Mouse (Mus musculus): ENCODE measurements at regions not wholly inside any gene's neighbourhood (a gene's known extent, or its start where the extent isn't known, plus 50 kb on each side); places are given as distances from the start of the nearest gene placed in this dataset.
"Not testable (repeated sequence)": the region's sequence is repeated elsewhere in the genome, so short reads cannot be mapped to it uniquely, and the experiment has no call there.

DNA sequence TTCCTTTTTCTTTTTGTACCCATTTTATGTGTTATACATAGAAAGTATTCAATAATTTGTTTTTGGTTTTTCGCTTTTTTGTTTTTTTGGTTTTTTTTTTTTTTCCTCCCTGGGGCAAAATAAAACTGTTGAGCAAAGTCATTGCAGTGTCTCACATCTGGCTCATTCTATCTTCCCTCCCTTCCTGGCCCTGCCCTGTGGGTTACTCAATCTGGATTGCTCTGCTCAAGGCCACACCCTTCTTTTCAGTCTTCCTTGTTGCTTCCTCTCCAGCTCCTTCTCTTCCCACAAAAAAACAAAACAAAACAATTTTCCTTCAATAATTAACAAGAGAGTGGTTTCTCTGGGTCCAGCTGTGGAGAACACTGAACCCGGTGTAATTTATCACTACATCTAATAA lies 113.2 kb downstream of the Mfap3l start:
- no peak for DNase-seq (ENCODE audit: extremely low read depth, low read depth, low spot score)
- 84% methylated on average over 2 of the region's 2 CpGs for WGBS
- Histone ChIP-seq H3K27ac (replicated peaks; ENCODE audit: insufficient read depth, low read depth, low read length) (no peak overlapping the region), H3K27me3 (ENCODE audit: control insufficient read depth, insufficient read depth, low read length) (no peaks in the 10 kb centered on the region), H3K36me3 (ENCODE audit: control insufficient read depth, insufficient read depth, low read length) (no peaks in the 10 kb centered on the region), H3K4me1 (ENCODE audit: control insufficient read depth, insufficient read depth, low read length) (no peaks in the 10 kb centered on the region), H3K9ac (ENCODE audit: low read depth, low read length) (no peak overlapping the region), H3K4me3 (ENCODE audit: insufficient read depth, low read depth, low read length) (no peak overlapping the region), H3K79me2 (ENCODE audit: control insufficient read depth, insufficient read depth, low read length) (no peaks in the 10 kb centered on the region)
- no peak for TF ChIP-seq CTCF (IDR thresholded peaks at IDR 0.05; ENCODE audit: low read depth, low read length)

DNA sequence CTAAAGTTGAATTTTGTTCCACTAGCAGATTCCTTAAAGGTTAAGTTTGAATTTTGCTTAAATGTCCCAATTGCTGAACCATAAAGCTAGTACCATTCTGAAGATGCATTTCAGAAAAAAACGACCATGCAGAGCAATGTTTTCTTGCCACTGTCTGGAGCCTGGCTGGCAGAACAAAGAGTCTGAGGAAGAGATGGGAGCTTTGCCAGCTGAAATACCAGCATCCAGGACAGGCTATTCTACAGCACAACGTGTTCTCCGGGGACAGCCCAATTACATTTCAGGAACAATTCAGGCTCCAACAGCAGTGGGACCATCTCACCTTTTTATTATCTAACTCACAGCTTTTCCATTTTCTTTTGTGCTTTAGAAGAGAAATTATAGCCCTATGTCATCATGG lies 113.9 kb downstream of the Mfap3l start:
- TF ChIP-seq CTCF (IDR thresholded peaks at IDR 0.05; ENCODE audit: low read depth, low read length) (no peak), POLR2A (IDR thresholded peaks at IDR 0.05; ENCODE audit: extremely low read depth, insufficient read depth, low read length) (no peak)
- DNase-seq (ENCODE audit: extremely low read depth, low read depth, low spot score) = no peak
- Histone ChIP-seq H3K36me3 (ENCODE audit: control insufficient read depth, insufficient read depth, low read length) (no peaks in the 10 kb centered on the region), H3K27me3 (ENCODE audit: control insufficient read depth, insufficient read depth, low read length) (no peaks in the 10 kb centered on the region), H3K79me2 (ENCODE audit: control insufficient read depth, insufficient read depth, low read length) (no peaks in the 10 kb centered on the region), H3K9ac (ENCODE audit: low read depth, low read length) (no peak overlapping the region), H3K4me1 (ENCODE audit: control insufficient read depth, insufficient read depth, low read length) (no peaks in the 10 kb centered on the region), H3K4me3 (ENCODE audit: insufficient read depth, low read depth, low read length) (no peak overlapping the region), H3K27ac (replicated peaks; ENCODE audit: insufficient read depth, low read depth, low read length) (no peak overlapping the region)
- WGBS = 80% methylated on average over 3 of the region's 3 CpGs

DNA sequence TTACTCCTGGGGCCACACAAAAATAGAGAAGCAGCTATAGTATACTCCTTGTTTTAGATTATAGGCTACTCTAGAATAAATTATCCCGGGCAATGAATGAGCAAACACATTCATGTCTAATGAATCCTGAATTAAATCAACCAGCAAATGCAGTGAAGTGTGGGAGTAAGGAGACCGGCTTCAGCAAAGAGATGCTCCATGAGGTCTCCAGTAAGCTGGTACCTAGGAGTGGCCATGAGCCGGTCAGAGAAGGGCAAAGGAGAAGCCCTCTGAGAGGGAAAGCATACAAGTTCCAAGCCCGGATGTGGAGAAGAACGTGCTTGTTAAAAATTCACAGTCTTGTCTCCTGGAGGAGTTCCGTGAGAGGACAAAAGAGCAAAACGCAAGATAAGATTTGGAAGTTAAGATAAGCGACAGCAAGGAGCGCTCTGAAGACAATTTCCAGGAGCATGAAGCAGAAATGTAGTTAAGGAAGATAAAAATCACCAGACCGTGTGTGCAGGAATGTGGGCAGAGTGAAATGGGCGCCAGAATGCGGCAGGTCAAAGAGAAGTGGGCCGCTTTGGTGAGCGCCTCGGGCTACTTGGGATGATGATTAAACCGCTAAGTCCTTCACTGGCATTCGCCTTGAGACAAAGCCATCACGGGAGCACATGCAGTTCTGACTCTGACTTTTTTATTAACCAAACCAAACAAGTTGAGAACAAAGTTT lies 123.2 kb downstream of the Mfap3l start:
- Histone ChIP-seq H3K9ac (ENCODE audit: low read depth, low read length) (no peak overlapping the region), H3K4me1 (ENCODE audit: control insufficient read depth, insufficient read depth, low read length) (no peaks in the 10 kb centered on the region), H3K27ac (replicated peaks; ENCODE audit: insufficient read depth, low read depth, low read length) (no peak overlapping the region), H3K27me3 (ENCODE audit: control insufficient read depth, insufficient read depth, low read length) (no peaks in the 10 kb centered on the region), H3K4me3 (ENCODE audit: insufficient read depth, low read depth, low read length) (no peak overlapping the region), H3K36me3 (ENCODE audit: control insufficient read depth, insufficient read depth, low read length) (no peaks in the 10 kb centered on the region), H3K79me2 (ENCODE audit: control insufficient read depth, insufficient read depth, low read length) (no peaks in the 10 kb centered on the region)
- DNase-seq (ENCODE audit: extremely low read depth, low read depth, low spot score) = no peak
- no peak for TF ChIP-seq CTCF (IDR thresholded peaks at IDR 0.05; ENCODE audit: low read depth, low read length)
- TF ChIP-seq POLR2A (IDR thresholded peaks at IDR 0.05; ENCODE audit: extremely low read depth, insufficient read depth, low read length) = no peak
- WGBS = 59% methylated on average over 18 of the region's 18 CpGs

DNA sequence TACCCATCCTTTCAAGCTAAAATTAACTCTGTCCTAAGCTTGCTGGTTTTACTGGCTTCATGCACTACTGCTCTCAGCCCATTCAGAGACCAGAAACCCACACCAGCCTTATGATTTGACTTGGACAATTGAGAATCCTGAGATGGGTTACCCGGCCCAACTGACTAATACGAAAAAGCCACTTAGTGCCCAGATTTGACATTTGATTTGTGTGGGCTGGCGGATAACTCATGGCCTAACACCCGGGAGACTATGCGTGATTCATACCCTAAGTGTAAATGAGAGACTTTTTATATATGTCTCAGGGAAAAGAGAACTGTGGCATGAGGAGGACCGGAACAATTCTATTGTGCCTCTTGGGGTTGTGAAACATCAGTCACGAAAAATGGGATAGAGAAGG lies 126.3 kb upstream of the Hpf1 start:
- Histone ChIP-seq H3K4me3 (ENCODE audit: insufficient read depth, low read depth, low read length) (no peak overlapping the region), H3K9ac (ENCODE audit: low read depth, low read length) (no peak overlapping the region), H3K4me1 (ENCODE audit: control insufficient read depth, insufficient read depth, low read length) (no peaks in the 10 kb centered on the region), H3K79me2 (ENCODE audit: control insufficient read depth, insufficient read depth, low read length) (no peaks in the 10 kb centered on the region), H3K27me3 (ENCODE audit: control insufficient read depth, insufficient read depth, low read length) (no peaks in the 10 kb centered on the region), H3K36me3 (ENCODE audit: control insufficient read depth, insufficient read depth, low read length) (no peaks in the 10 kb centered on the region), H3K27ac (replicated peaks; ENCODE audit: insufficient read depth, low read depth, low read length) (no peak overlapping the region)
- WGBS = 93% methylated on average over 7 of the region's 7 CpGs
- no peak for DNase-seq (ENCODE audit: extremely low read depth, low read depth, low spot score)
- TF ChIP-seq POLR2A (IDR thresholded peaks at IDR 0.05; ENCODE audit: extremely low read depth, insufficient read depth, low read length) (no peak), CTCF (IDR thresholded peaks at IDR 0.05; ENCODE audit: low read depth, low read length) (no peak)

DNA sequence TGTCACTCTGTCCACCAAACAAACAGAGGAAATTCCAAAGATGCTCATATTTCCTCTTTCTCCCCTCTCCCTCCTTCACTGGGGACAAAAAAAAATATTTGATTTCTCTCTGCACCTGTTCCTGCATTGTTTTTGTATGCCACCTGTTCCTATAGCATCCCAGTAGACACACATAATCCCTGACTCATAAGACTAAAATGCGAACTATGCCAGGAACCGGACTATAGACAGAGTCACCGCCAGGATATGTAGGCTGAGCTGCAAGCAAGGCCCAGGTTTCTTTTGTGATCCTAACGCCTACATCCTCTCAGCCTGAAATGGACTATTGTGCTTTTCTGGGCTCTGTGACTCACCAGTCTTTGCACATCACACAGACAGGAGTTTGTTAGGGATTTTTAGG lies 116.9 kb upstream of the Hpf1 start:
- Histone ChIP-seq H3K4me1 (ENCODE audit: control insufficient read depth, insufficient read depth, low read length) (no peaks in the 10 kb centered on the region), H3K36me3 (ENCODE audit: control insufficient read depth, insufficient read depth, low read length) (no peaks in the 10 kb centered on the region), H3K27ac (replicated peaks; ENCODE audit: insufficient read depth, low read depth, low read length) (no peak overlapping the region), H3K79me2 (ENCODE audit: control insufficient read depth, insufficient read depth, low read length) (no peaks in the 10 kb centered on the region), H3K9ac (ENCODE audit: low read depth, low read length) (no peak overlapping the region), H3K4me3 (ENCODE audit: insufficient read depth, low read depth, low read length) (no peak overlapping the region), H3K27me3 (ENCODE audit: control insufficient read depth, insufficient read depth, low read length) (no peaks in the 10 kb centered on the region)
- TF ChIP-seq POLR2A (IDR thresholded peaks at IDR 0.05; ENCODE audit: extremely low read depth, insufficient read depth, low read length) = no peak
- TF ChIP-seq CTCF (IDR thresholded peaks at IDR 0.05; ENCODE audit: low read depth, low read length) = no peak
- no peak for DNase-seq (ENCODE audit: extremely low read depth, low read depth, low spot score)
- WGBS = 68% methylated on average over 4 of the region's 4 CpGs

DNA sequence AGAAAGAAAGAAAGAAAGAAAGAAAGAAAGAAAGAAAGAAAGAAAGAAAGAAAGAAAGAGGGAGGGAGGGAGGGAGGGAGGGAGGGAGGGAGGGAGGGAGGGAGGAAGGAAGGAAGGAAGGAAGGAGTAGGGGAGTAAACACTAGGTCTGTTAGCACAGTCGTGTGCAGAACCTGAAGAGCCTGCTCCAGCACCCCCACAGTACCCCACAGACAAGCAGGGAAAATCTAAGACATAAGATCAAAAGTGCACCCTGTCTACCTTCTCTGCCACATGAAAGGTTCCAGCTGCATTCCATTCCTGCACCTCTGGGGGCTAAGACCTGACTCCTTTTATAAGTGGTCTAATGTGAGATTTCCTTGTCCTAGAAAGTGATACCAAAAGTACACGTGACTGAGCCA lies 114.0 kb upstream of the Hpf1 start:
- not testable (repeated sequence) for H3K79me2 ChIP-seq (ENCODE audit: control insufficient read depth, insufficient read depth, low read length); H3K27me3 ChIP-seq (ENCODE audit: control insufficient read depth, insufficient read depth, low read length); H3K27ac ChIP-seq (replicated peaks; ENCODE audit: insufficient read depth, low read depth, low read length); H3K9ac ChIP-seq (ENCODE audit: low read depth, low read length); H3K36me3 ChIP-seq (ENCODE audit: control insufficient read depth, insufficient read depth, low read length); DNase-seq (ENCODE audit: extremely low read depth, low read depth, low spot score); H3K4me1 ChIP-seq (ENCODE audit: control insufficient read depth, insufficient read depth, low read length); H3K4me3 ChIP-seq (ENCODE audit: insufficient read depth, low read depth, low read length)
- 32% methylated on average over 2 of the region's 2 CpGs for WGBS
